Mouse (Mus musculus): Measurements from ENCODE around the gene Bsx. TPM values are rescaled to one million over a fixed set of nuclear protein-coding genes. Genes with fewer than 3 reads are reported as not detected.

The Bsx gene
- polyA plus RNA-seq (2012), result 0.04 TPM in 1 of 2 replicates, not detected in the other

DNA sequence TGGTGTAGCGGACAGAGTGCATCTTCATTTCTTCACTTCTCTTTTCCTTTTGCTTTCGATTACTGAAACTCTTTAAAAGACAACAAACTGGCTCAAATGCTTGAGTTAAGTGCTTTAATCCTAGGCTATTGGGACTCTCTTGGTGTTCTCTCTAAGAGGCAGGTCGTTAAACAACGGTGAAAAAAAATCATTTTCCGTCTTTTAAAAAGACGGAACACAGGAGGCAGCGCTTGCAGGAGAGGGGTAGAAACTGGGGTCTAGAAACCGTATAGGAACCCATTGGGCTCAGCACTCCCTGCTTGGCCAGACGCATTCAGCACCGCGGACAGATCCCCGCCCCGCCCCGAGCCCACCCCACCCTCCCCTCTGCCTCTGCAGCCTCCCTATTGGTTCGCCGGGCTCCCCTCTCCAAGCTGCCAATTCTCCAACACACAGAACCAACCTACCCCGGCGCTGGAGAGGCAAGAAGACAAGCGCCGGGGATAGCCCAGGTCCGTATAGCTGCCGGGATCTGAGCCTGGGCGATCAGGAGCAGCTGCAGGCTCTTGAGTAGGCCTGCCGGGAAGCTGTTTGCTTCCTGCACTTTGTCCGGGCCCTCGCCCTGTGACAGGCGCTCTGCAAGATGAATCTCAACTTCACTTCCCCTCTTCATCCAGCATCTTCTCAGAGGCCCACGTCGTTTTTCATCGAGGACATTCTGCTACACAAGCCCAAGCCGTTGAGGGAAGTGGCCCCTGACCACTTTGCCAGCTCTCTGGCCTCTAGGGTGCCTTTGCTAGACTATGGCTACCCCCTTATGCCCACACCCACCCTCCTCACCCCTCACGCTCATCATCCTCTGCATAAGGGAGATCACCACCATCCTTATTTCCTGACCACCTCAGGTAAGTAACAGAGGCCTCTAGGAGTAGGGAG, at the start of gene Bsx:
Gene Bsx, plus strand, starts transcription at position 572 of the 915 bp plus-strand sequence.

Other genes starting within 250 kb of the Bsx start
- not detected in 2 replicates for gene Gm21915, start 203.5 kb upstream of the Bsx start, polyA plus RNA-seq (2012)
- 0.07 TPM in 1 of 2 replicates, not detected in the other for gene Clmp, start 188.2 kb upstream of the Bsx start, polyA plus RNA-seq (2012)
- gene Hspa8, start 73.1 kb upstream of the Bsx start, polyA plus RNA-seq (2012), result 1,842 and 2,167 TPM in 2 replicates
- gene Jhy, start 90.0 kb downstream of the Bsx start, polyA plus RNA-seq (2012), result not detected in 2 replicates
- not detected in 2 replicates for gene Crtam, start 130.5 kb downstream of the Bsx start, polyA plus RNA-seq (2012)

All from megakaryocyte-erythroid progenitor cell, adult 5 weeks (primary cell).